Mouse (Mus musculus): ENCODE measurements around the gene Phyhd1.

GRCm38 (mm10) chr2:30309351-30309750 is 43.3 kb downstream of the Phyhd1 start:
- TF ChIP-seq CTCF (IDR thresholded peaks at IDR 0.05; ENCODE audit: borderline replicate concordance, insufficient read depth, low read depth, low read length) (no peak), POLR2A (IDR thresholded peaks at IDR 0.05; ENCODE audit: borderline replicate concordance, insufficient read depth, low read length) (no peak)
